Mouse (Mus musculus) testis, adult 2 months (tissue): ENCODE measurements around the gene Cox10. TPM values are rescaled to one million over a fixed set of nuclear protein-coding genes. Genes with fewer than 3 reads are reported as not detected.

ENCODE experiments used
- H3K27ac ChIP-seq: fragments of 200-500 bp; 2 replicates; pipeline ENCODE4 v1.5.1; 2012; ENCODE audit warnings: low read depth, low read length; ENCODE audit not compliant: control insufficient read depth, insufficient read depth
- H3K27me3 ChIP-seq: fragments of 200-500 bp; 2 replicates; pipeline ENCODE4 v1.6.1; 2012; ENCODE audit warnings: mild to moderate bottlenecking, low read length, moderate library complexity; ENCODE audit not compliant: control insufficient read depth, insufficient read depth
- H3K36me3 ChIP-seq: fragments of 200-500 bp; 2 replicates; pipeline ENCODE4 v1.6.1; 2012; ENCODE audit warnings: mild to moderate bottlenecking, low read length; ENCODE audit not compliant: control insufficient read depth, insufficient read depth
- H3K4me1 ChIP-seq: fragments of 200-500 bp; 2 replicates; pipeline ENCODE4 v1.6.1; 2012; ENCODE audit warnings: low read length; ENCODE audit not compliant: control insufficient read depth, insufficient read depth
- H3K4me3 ChIP-seq: fragments of 200-500 bp; 2 replicates; pipeline ENCODE4 v1.5.1; 2012; ENCODE audit warnings: low read depth, mild to moderate bottlenecking, low read length, moderate library complexity, mixed read lengths; ENCODE audit not compliant: control insufficient read depth
- CTCF ChIP-seq: fragments of 200-500 bp; IDR thresholded peaks from 2 replicates; pipeline ENCODE4 v1.5.1; 2012; ENCODE audit warnings: low read depth, mild to moderate bottlenecking, inconsistent platforms, low read length, moderate library complexity; ENCODE audit not compliant: control insufficient read depth, insufficient read depth, insufficient replicate concordance
- POLR2A ChIP-seq: fragments of 200-500 bp; IDR thresholded peaks from 2 replicates; pipeline ENCODE4 v1.6.1; 2012; ENCODE audit warnings: low read depth, mild to moderate bottlenecking, inconsistent platforms, low read length, moderate library complexity; ENCODE audit not compliant: control insufficient read depth
- polyA plus RNA-seq: library from polyadenylated mRNA; depleted of rRNA; stranded (reverse); fragments of >200 nt; gene quantifications from 2 replicates; pipeline ENCODE4 v1.2.3, GENCODE M21; 2012; rRNA removed

Gene Cox10
- polyA plus RNA-seq, 1 experiment, result 11.9 TPM

- Histone ChIP-seq H3K27ac (no peak overlapping the region), H3K36me3 (no peaks in the 10 kb centered on the region), H3K4me1 (peaks cover 13% of the 10 kb centered on the region), H3K27me3 (no peaks in the 10 kb centered on the region), H3K4me3 (no peak overlapping the region; the same call in 1 of the 2 replicates)
- no peak for TF ChIP-seq POLR2A
- no peak for TF ChIP-seq CTCF
Measured at GRCm38 (mm10) chr11:63913936-63914335, 165.3 kb downstream of the Cox10 start.

Other genes with a start within 250 kb of the Cox10 start
- 1.9 and 2.1 TPM in 2 replicates for gene Hs3st3b1, start 157.2 kb downstream of the Cox10 start, polyA plus RNA-seq